Mouse (Mus musculus): Measurements from ENCODE around the gene Tmem136.

Tmem136 gene

DNA sequence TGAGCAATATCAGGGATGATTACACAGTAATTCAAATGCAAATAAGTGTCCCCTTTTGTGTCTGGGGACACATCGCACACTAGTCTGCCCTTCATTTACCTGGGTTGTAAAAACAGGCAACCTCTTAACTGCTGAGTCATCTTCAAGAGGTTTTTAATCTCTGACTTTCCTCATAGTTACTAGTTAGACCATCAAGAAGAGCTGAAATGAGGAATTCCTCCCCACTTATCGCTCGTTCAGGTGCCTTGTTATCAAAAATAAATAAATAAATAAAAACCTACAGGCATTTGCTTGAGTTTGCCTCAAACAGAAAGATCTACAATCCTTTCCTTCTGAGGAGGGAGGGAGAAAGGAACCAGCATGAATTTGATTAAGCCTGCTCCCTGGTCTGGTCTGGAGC lies 7.6 kb downstream of the Tmem136 start:
- DNase-seq (ENCODE audit: low spot score in 2 of 2) = no peak

DNA sequence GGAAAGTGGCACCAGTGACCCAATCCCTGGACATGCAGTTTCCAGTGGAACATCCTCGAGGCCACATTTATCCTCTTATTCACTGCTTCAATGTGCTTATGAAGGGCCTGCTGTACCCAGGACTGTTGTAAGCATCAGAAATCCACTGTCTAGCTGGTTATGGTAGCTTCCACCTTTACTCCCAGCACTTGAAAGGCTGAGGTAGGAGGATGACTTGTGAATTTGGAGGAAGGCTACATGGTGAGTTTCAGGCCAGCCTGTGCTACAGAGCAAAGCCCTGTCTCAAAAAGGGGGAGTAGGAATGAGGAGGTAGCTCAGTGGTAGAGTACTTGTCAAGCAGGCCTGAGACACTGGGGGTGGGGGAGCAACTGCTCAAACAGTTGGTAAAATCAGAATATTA lies 8.3 kb downstream of the Tmem136 start:
- DNase-seq (ENCODE audit: low spot score in 2 of 2) = no peak

DNA sequence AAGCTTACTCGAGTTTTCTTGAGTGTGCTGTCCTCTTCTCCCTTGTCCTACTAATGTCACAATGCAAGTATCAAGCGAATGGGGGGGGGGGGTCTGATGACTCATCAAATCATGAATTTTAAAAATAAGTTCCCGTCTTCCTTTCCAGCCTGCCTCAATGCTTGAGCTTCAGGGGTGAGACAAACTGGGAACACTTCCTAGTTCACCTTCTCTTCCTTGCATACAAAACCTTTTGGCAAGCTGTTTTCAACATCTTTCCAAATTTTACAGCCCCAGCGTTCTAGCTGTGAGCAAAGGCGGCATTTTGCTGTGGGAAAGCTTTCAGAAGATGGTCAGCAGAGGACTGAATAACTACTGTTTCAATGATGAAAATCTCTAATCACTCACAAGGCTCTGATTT lies 8.8 kb downstream of the Tmem136 start:
- no peak for DNase-seq (ENCODE audit: low spot score in 2 of 2)

DNA sequence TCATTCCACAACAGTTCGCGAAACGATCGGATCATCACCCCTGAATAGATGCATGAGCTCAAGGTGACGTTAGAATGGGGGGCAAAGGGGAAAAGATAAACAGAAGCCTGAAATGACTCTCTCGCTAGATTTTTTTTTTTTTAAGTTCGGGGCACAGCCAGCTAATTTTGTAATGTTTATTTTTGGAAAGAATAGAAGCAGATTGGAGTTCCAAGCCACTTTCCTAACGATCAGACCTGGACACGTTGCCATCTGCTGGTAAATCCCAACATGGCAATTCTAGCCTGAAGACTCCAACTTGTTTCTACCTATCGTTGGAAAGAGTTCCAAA lies 9.2 kb downstream of the Tmem136 start, which contains the start of gene Arhgef12:
Gene Arhgef12 (minus strand): TSS at position 53 of the 331 bp plus-strand sequence.
- DNase-seq (ENCODE audit: low spot score in 2 of 2) = peak in 1 of 2 experiments; percentile 34

DNA sequence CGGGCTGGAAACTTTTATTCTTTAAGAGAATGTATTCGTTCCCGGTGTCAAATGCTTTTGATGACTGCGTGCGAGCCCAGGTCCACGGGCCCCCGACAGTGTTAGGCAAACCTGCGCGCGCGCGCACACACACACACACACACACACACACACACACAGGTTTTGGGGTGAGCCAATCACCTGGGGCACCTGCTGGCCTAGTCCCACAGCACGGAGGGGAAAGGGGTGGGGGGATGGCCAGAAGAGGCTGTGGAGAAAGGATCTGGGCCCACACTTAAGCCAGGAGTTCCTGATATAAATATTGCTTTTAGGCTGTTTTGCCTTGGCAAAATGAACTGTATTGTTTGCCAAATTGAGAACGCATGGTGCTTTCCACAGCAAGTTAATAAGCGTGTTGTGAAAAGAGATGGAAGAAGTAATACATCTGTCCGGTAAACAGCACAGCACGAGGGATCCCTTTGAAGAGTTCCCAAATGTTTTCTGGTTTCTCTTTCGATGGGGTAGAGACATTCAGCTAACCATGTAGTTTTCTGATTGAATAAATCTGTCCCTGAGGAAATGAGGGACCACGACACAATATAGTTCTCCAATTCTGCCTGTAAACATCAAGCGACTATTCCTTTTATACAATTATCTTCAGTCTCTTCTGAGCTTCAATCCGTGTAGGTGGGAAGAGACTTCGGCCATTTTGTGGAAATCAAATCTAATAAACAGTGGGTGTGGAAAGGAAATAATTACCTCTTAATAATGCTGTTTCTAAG lies 9.8 kb downstream of the Tmem136 start:
- DNase-seq (ENCODE audit: low spot score in 2 of 2) = peak; percentile 57 to 58

DNA sequence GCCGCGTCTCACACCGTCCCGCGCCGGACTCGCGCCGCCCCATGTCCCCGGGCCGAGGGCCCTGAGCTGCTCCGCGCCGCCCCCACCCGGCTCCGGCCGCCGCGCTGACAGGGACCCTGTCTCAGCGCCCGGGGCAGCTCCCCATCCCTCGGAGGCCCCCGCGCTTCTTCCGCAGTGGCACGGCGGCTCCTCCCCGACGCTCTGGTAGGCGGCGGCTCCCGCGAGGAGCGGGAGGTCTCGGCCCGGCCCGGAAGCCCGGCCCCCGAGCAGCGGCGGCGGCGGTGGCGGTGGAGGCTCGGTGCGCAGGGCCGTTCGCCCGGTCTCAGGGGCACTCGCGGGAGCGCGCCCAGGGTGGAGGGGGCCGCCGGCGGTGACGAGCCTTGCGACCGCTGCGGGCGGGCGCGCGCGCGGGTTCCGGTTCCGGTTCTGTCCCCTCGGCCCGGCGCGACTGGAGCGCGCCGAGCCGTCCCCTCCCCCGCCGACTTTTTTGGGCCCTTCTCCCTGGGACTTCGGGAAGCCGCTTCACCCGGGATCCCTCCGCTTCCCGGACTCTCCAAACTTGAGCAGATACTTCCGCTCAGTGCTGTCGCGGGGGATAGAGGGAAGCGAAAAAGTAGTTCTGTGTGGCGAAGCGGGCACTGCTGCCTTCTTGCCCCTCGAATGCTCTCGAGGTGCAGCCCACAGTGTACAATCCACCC lies 10.6 kb downstream of the Tmem136 start:
- peak; percentile 76 to 82 for DNase-seq (ENCODE audit: low spot score in 2 of 2)

DNA sequence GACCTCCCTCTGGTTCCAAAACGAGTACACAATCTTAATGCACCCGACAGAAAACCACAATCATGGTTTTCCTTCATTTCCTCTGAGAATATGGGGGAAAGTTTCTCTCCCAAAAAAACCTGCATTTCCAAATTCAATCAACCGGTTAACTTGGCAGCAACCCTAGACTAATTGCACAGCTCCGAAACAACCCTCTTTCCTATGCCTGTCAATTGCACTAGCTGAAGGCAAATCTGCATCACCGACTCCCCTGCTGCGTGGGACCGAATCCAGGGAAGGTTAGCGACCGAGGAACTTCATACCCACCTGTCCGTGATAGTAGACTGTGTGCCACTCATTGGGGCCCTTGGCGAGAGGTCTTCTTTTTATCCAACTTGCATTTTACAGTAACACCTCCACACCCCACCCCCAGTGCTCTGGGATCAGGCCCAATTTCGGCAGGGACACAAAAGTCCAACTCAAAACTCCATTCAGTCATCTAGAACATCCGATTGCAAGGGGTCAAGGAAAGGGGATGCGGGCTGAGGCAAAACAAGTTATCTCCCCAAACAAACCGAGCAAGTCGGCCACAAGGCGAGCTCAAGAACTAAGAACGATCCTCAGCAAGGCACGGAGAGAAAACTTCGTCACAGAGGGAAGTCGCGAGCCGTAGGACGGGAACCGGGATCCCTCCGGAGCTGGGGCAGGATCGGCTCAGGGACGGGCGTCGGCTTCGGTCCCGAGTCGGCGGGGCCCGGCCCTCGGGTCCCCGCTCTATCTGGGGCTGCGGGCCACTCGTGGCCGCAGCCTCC lies 11.3 kb downstream of the Tmem136 start:
- DNase-seq (ENCODE audit: low spot score in 2 of 2) = peak; percentile 61 to 72

DNA sequence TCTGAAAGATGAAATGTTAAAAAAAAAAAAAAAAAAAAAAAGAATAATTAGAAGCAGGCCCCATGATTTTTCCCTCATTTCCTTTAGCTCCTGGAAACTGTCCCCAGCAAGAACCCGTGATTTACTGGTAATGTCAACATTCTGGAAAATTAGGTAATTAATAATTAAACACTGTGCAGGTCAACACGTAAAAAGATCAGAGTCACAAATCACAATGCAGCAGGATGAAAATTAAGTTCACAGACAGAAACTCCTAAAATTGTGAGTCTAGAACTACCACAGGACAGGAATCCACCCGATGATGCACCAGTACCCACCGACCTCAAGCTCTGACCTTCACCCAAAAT lies 11.9 kb downstream of the Tmem136 start:
- DNase-seq (ENCODE audit: low spot score in 2 of 2) = no peak

DNA sequence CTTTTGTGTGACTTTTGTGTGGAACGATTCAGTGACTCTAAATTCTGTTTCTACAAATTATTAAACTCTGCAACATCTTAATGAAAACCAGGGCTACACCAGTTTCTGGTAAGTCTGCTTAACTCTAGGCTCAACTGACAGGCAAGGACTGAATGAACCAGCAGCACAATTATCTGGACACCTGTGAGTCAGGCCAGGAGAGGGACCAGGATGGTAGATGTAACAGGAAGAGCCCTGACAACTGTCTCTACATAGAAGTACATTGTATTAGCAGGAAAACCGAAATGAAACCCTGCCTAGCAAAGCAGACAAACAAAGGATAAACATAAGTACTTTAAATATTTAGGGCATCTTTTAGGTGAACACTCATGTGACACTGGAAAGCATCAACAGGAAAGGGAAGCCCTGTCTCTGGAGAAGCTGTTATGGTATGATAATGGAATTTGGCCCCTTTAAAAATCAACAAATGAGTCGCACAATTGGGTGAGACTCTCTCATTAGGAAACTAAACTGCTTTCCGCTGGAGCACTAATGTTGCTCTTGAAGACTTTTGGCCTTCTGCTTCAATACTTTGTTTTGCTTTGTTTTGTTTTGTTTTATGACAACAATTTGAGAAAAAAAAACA lies 12.6 kb downstream of the Tmem136 start:
- DNase-seq (ENCODE audit: low spot score in 2 of 2) = no peak

DNA sequence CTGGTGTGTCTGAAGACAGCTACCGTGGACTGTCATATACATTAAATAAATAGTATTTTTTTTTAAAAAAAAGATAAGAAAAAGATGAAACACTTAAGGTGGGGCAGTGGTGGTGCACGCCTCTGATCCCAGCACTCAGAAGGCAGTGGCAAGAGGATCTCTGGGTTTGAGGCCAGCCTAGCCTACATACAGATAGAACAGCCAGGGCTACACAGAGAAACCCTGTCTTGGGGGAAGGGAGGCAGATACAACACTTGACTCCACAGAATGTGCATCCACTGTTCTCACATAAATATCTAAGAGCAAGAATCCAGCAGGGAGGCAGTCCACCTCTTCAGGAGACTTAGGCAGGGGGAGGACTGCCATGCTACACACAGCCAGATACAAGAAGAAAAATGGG lies 13.4 kb downstream of the Tmem136 start:
- peak; percentile 48 to 49 for DNase-seq (ENCODE audit: low spot score in 2 of 2)

DNA sequence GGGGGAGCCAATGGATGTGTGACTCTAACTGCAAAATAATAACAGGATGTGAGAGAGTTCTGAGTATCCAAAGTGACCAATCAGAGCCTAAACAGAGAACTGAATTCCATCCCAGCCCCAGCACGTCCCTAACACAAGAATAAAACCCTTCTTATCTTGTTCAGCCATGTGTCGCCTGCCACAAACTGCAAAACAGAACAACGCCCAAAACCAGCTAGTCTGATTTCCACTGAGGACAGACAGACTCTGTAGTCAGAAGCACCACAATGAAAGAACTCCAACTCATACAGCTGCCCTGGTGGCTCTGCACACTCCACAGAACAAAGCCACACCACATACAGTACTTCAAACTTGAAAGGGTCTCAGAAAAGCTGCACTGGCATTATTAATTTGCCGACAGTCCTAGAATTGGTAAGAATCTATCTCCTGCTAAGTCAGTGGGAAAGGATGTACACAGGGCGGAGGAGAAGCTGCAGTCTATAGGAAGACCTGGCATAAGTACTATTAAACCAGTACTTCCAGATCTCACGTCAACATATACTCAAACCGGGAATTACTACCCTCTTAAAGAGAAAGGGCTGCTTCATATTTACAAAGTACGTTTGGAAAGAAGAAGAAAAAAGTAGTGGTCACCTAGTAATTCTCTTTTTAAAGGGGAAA lies 14.3 kb downstream of the Tmem136 start:
- DNase-seq (ENCODE audit: low spot score in 2 of 2) = peak; percentile 65 to 70

DNA sequence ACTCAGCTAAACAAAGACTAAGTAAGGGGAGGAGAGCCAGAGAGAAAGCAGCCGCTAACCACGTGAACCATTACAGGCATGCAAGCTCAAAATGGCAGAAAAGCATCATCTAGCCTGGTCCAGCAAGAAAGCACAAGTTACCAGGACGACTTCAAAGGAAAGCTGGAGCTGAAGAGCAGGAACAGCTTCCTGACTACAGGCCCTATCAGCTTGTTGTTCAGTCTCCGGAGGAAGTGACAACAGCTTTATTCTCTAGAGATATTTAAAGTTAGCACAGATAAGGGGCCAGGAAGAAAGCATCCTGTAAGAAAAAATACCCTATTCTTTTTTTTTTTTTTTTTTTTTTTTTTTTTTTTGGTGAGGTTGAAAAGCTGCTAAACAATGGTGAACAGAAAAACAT lies 17.4 kb downstream of the Tmem136 start:
- DNase-seq (ENCODE audit: low spot score in 2 of 2) = no peak

DNA sequence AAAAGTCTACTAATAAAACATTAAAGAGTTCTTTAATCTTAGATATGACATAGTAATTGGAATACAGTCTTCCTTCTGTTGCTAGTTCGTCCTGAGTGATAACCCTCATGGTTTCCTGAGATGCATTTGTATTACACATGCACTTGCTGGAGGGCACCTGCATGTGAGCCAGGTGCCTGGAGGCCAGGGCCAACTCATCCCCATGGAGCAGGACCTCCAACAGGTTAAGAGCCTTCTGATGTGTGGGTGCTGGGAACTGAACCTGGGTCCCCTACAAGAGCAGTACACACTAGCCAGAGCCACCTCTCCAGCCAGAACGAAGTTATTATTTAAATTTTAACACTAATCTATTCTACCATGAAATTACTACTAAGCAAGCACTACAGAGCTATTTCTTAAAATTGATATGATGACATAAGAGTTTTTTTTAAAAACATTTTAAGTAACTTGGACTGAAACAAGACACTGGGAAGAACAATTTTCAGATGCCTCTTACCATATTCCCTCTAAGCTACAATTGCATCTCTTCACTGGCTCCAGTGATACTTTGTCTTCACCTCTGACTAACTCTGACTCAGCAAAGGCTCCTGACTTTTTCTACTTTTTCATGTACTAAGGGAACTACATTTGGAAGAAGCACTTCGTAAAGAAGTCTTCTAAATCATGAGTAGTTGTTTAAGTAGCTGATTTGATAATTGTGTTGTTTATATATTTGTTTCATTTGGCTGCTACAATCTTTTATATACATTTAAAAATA lies 18.4 kb downstream of the Tmem136 start:
- DNase-seq (ENCODE audit: low spot score in 2 of 2) = no peak

DNA sequence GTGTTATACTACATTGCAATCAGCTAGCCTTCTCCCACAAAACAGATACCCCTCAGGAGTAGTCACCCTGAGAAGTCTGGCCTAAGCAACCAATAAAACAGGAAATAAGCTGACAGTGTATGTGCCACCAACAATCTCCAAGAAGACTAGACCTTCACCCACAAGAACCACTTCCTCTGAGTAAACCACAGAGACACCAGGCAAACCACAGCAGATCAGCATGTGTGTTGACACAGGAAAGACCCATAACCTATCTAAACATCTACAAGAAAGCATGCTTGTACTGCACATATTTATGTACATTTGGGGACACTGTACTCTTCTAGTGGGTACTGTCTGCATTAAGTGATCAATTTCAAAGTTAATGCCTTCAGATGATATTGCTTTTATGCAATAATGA lies 20.0 kb downstream of the Tmem136 start:
- no peak for DNase-seq (ENCODE audit: low spot score in 2 of 2)

DNA sequence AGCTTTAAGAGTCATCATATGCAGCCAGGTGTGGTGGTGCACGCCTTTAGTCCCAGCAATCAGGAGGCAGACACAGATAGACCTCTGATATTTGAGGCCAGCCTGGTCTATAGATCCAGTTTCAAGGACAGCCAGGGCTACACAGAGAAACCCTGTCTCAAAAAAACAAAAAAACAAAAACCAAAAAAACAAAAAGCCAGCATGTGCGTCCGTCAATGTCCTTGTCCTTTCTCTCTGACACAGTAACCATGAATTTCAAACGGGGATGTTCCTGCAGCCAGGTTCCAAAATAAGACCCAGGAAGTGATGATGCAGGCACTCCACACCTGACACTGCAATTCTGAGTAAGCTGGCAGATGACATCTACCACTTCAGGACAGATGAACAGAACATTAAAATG lies 21.5 kb downstream of the Tmem136 start:
- DNase-seq (ENCODE audit: low spot score in 2 of 2) = no peak

DNA sequence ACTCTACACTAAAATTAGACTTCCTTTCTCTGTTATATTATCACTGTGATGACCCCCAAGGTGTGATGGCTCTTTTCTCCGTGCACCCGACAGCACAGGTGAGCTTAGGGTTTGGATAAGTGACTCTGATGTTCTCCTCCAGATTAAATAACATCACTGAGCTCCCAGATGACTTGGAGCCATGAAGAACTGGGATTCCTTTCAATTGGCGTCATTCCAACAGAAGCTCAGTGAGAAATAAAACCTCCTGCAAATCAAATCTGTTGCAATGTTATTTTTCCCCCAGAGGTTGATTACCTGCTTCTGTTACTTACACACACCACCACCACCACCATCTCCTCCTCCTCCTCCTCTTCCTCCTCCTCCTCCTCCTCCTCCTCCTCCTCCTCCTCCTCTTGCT lies 22.6 kb downstream of the Tmem136 start:
- no peak for DNase-seq (ENCODE audit: low spot score in 2 of 2)

DNA sequence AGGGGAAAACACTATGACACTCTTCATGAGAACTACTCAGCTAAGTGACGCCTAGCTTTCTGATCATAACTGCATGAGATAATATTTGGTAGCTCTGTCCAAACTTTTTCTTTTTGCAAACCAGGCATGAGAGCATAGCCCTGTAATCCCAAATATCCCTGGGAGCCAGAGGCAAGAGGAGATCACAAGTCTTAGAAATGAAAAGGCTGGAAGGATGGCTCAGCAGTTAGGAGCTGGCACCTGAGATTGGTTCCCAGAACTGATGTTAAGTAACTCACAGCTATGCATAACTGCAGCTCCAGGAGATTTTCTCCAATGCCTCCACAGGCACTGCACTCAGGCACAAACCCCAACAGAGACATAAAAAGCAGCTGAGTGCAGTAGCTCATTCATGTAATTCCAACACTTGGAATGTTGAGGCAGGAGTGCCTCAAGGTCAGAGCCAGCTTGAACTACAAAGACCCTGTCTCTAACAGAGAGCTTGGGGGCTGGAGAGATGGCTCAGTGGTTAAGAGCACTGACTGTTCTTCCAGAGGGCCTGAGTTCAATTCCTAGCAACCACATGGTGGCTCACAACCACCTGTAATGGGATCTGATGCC lies 30.6 kb downstream of the Tmem136 start:
- DNase-seq (ENCODE audit: low spot score in 2 of 2) = no peak

DNA sequence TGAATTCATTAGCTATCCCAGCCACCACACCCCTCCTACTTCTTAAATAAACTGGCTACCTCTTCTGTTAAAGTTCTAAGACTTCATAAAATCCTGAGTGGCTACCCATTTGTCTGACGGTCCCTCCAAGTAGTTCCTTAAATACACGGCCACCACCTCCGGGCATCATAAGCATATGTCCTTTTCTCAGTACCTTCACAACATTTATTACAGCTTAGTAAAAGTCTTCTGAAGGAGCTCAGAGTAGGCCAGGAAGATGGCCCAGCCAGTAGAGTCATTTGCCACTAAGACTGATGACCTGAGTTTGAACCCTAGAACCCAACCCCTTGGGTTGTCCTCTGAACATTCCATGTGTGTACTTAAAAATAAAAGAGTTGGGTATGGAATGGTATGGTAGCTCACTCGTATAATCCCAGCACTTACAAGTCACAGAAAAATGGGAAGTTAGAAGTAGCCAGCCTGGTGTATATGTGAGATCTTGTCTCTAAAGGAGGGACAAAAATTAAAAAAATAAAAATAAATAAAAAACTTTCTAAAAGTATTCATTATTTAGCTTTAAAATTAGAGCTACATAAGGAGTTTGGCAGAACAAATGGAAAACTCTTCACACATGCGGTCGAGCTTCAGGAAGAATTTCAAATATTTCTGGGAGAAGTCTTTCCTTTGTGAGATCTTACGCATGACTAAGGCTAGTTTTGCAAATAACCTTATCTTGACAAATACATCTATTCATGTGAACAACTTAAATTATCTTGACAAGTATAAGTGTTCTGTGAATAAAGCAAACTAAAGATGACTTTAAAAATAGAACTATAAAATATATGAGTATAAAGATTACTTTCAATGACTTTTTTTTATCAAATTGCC lies 31.6 kb downstream of the Tmem136 start:
- no peak for DNase-seq (ENCODE audit: low spot score in 2 of 2)

DNA sequence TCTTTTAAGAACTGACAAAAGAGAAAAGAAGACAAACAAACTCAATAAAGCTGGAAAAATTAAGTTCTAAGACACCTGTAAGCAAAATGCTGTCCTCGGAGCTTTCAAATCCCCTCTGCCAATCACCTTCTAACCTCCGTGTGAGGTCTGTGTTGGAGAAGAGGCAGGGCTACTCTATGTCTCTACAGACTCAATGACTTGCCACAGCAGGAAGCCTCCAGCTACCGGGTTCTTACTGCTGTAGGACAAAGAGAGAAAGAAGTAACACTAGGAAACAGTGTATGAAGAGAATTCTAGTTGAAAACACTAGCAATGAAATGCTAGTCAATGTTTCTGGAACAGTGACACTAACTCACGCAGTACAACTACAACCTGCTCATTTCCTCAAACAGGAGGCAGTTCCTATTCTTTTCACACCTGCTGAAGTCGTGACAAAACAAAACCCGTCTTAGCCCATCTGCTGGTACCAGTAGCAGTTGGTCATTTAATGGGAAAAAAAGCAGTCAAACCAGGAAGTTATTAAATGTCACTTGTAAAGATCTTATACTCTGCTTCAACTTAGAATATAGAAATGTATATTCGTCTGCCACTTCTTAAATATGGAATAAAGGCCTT lies 32.8 kb downstream of the Tmem136 start:
- DNase-seq (ENCODE audit: low spot score in 2 of 2) = no peak

All from spleen, postnatal 10 days (tissue).